8 mouse cellular contexts compared by ENCODE assay signal in genomic region chr4:129189542-129190519, GRCm38 (mm10). TPM values are rescaled to one million over a fixed set of nuclear protein-coding genes. Genes with fewer than 3 reads are reported as not detected.
DNase-seq lines count a peak whose midpoint lies in the region; ATAC-seq and TF ChIP-seq lines count a peak whose summit lies in the region.

S100pbp (minus strand) TSS chr4:129189727.
Yars (plus strand) TSS chr4:129189760.

- peak within 1 kb of the TSS; percentile 97 for H3K4me3 ChIP-seq in ES-Bruce4 (ENCODE audit: low read depth, low read length)
- H3K4me3 ChIP-seq in forebrain, embryonic 13.5 days, result peak within 1 kb of the TSS; percentile 80
- H3K4me3 ChIP-seq in liver, postnatal 0 days (ENCODE audit: low read depth, low read length), result peak within 1 kb of the TSS; percentile 96
- H3K4me3 ChIP-seq in neural tube, embryonic 14.5 days (ENCODE audit: low read depth, low read length), result peak within 1 kb of the TSS; percentile 65

- intact Hi-C loops in heart, postnatal 10 days (cut with DNase I), result loop anchor here (5.0 kb wide), 1 partner anchor 43 kb away; no protein-coding TSS in a partner anchor

- H3K27me3 ChIP-seq in ES-Bruce4 (ENCODE audit: control insufficient read depth, insufficient read depth, low read length, poor library complexity, severe bottlenecking), result no peaks in the 10 kb centered on the region
- H3K27me3 ChIP-seq in forebrain, embryonic 13.5 days, result no peaks in the 10 kb centered on the region
- no peaks in the 10 kb centered on the region for H3K27me3 ChIP-seq in liver, postnatal 0 days (ENCODE audit: insufficient read depth, low read length)
- H3K27me3 ChIP-seq in neural tube, embryonic 14.5 days (ENCODE audit: control insufficient read depth, insufficient read depth, low read length), result 0 out of 2 replicates have a peak, but pooled peaks cover 2% of the 10 kb centered on the region

- H3K9ac ChIP-seq in ES-Bruce4 (ENCODE audit: low read depth, poor library complexity, severe bottlenecking), result peak within 1 kb of the TSS; percentile 94
- H3K9ac ChIP-seq in forebrain, embryonic 13.5 days, result peak within 1 kb of the TSS; percentile 85
- peak within 1 kb of the TSS; percentile 89 for H3K9ac ChIP-seq in liver, postnatal 0 days (replicated peaks)
- H3K9ac ChIP-seq in neural tube, embryonic 14.5 days (replicated peaks; ENCODE audit: low read depth, low read length), result peak within 1 kb of the TSS; percentile 78

- under 1% methylated on average over 52 of the region's 58 CpGs for WGBS in forebrain, embryonic 13.5 days
- under 1% methylated on average over 58 of the region's 58 CpGs for WGBS in large intestine, adult 2 months
- under 1% methylated on average over 53 of the region's 58 CpGs for WGBS in liver, postnatal 0 days (ENCODE audit: insufficient replicate concordance)
- WGBS in neural tube, embryonic 14.5 days, result under 1% methylated on average over 57 of the region's 58 CpGs

- peak; percentile 83 for ATAC-seq in cerebellum, adult (ENCODE audit: insufficient number of reproducible peaks, low FRiP score, low TSS enrichment)
- peak; percentile 85 for ATAC-seq in forebrain, embryonic 13.5 days
- ATAC-seq in liver, postnatal 0 days, result peak; percentile 93
- peak; percentile 84 for ATAC-seq in neural tube, embryonic 14.5 days (ENCODE audit: low read depth)

- H3K27ac ChIP-seq in ES-Bruce4 (ENCODE audit: insufficient read depth, low read length), result peak within 1 kb of the TSS; percentile 64
- peak within 1 kb of the TSS; percentile 87 for H3K27ac ChIP-seq in forebrain, embryonic 13.5 days
- H3K27ac ChIP-seq in liver, postnatal 0 days (ENCODE audit: low read depth), result peak within 1 kb of the TSS; percentile 94
- H3K27ac ChIP-seq in neural tube, embryonic 14.5 days (ENCODE audit: low read depth, low read length), result peak within 1 kb of the TSS; percentile 90

- no peak for TF ChIP-seq POLR2A in ES-Bruce4 (IDR thresholded peaks at IDR 0.05; ENCODE audit: insufficient read depth, low read length)

- no peak for TF ChIP-seq CTCF in ES-Bruce4 (IDR thresholded peaks at IDR 0.05; ENCODE audit: low read depth, low read length)
- TF ChIP-seq CTCF in liver, postnatal 0 days (IDR thresholded peaks at IDR 0.05; ENCODE audit: low read depth), result peak; percentile 57

- peak within 1 kb of the TSS; percentile 92 for H3K4me2 ChIP-seq in forebrain, embryonic 13.5 days
- peak within 1 kb of the TSS; percentile 93 for H3K4me2 ChIP-seq in liver, postnatal 0 days (ENCODE audit: low read depth, low read length)
- H3K4me2 ChIP-seq in neural tube, embryonic 14.5 days (ENCODE audit: low read depth, low read length), result peak within 1 kb of the TSS; percentile 81

- H3K4me1 ChIP-seq in ES-Bruce4 (ENCODE audit: control insufficient read depth, insufficient read depth, low read length), result no peaks in the 10 kb centered on the region
- peaks cover 27% of the 10 kb centered on the region for H3K4me1 ChIP-seq in forebrain, embryonic 13.5 days
- H3K4me1 ChIP-seq in liver, postnatal 0 days (ENCODE audit: insufficient read depth), result peaks cover 36% of the 10 kb centered on the region
- H3K4me1 ChIP-seq in neural tube, embryonic 14.5 days (ENCODE audit: control insufficient read depth, insufficient read depth, low read length), result peaks cover 10% of the 10 kb centered on the region

- peaks cover 6% of the 10 kb centered on the region; the same call in 1 of the 2 replicates for H3K36me3 ChIP-seq in ES-Bruce4 (ENCODE audit: control insufficient read depth, insufficient read depth, low read length, poor library complexity, severe bottlenecking)
- H3K36me3 ChIP-seq in forebrain, embryonic 13.5 days (ENCODE audit: poor library complexity, severe bottlenecking), result peaks cover 15% of the 10 kb centered on the region
- H3K36me3 ChIP-seq in liver, postnatal 0 days (replicated peaks; ENCODE audit: insufficient read depth, low read length), result 0 out of 2 replicates have a peak, but pooled peaks cover 7% of the 10 kb centered on the region
- no peaks in the 10 kb centered on the region for H3K36me3 ChIP-seq in neural tube, embryonic 14.5 days (ENCODE audit: control insufficient read depth, insufficient read depth, low read length)

- DNase-seq in heart, postnatal 10 days, result peak; percentile 98 to 99
- DNase-seq in large intestine, adult 2 months (ENCODE audit: low read depth, low spot score), result peak; percentile 85
- DNase-seq in liver, postnatal 0 days, result peak; percentile 98
- DNase-seq in testis, postnatal 10 days (ENCODE audit: low spot score), result peak; percentile 99

- peak; percentile 80; the same call in 1 of the 2 replicates for TF ChIP-seq EP300 in ES-Bruce4 (IDR thresholded peaks at IDR 0.05; ENCODE audit: insufficient read depth, low read depth, low read length)
- TF ChIP-seq EP300 in liver, postnatal 0 days (IDR thresholded peaks at IDR 0.05; ENCODE audit: low read depth), result peak; percentile 72; the same call in 1 of the 2 replicates

- H3K9me3 ChIP-seq in ES-Bruce4 (replicated peaks; ENCODE audit: control insufficient read depth, insufficient read depth, low read length, poor library complexity, severe bottlenecking), result no peaks in the 10 kb centered on the region
- no peaks in the 10 kb centered on the region for H3K9me3 ChIP-seq in forebrain, embryonic 13.5 days (replicated peaks)
- no peaks in the 10 kb centered on the region for H3K9me3 ChIP-seq in liver, postnatal 0 days (ENCODE audit: low read length)
- H3K9me3 ChIP-seq in neural tube, embryonic 14.5 days (ENCODE audit: control insufficient read depth, low read length), result no peaks in the 10 kb centered on the region

RNA-seq across cellular contexts. Expression of gene S100pbp, which starts in this region (rescaled TPM):
- 80.0 and 83.5 TPM in 2 replicates for polyA plus RNA-seq in ES-Bruce4 (2011; ENCODE audit: insufficient read depth, insufficient read length, low read depth, missing spikeins)
- polyA plus RNA-seq in forebrain, embryonic 13.5 days (2015; fragmentation: Nextera tagmentation; extraction: Ambion mirVana), result 15.6 and 19.1 TPM in 2 replicates
- 10 to 100 TPM; 18.0 to 21.7 TPM for total RNA-seq in heart, postnatal 10 days (2021)
- 4.8 and 8.2 TPM in 2 replicates for polyA plus RNA-seq in large intestine, adult 2 months (2012; rRNA removed)
- polyA plus RNA-seq in liver, postnatal 0 days (2015; fragmentation: Nextera tagmentation; extraction: Ambion mirVana), result 3.5 and 3.6 TPM in 2 replicates
- polyA plus RNA-seq in neural tube, embryonic 14.5 days (2014; fragmentation: Nextera tagmentation; extraction: Ambion mirVana), result 18.3 and 19.8 TPM in 2 replicates

RNA-seq across cellular contexts. Expression of gene Yars, which starts in this region (rescaled TPM):
- polyA plus RNA-seq in ES-Bruce4 (2011; ENCODE audit: insufficient read depth, insufficient read length, low read depth, missing spikeins), result 90.6 and 99.8 TPM in 2 replicates
- polyA plus RNA-seq in forebrain, embryonic 13.5 days (2015; fragmentation: Nextera tagmentation; extraction: Ambion mirVana), result 100 and 106 TPM in 2 replicates
- total RNA-seq in heart, postnatal 10 days (2021), result 10 to 100 TPM; 38.8 to 39.2 TPM
- polyA plus RNA-seq in large intestine, adult 2 months (2012; rRNA removed), result 15.6 and 18.4 TPM in 2 replicates
- polyA plus RNA-seq in liver, postnatal 0 days (2015; fragmentation: Nextera tagmentation; extraction: Ambion mirVana), result 23.0 and 25.7 TPM in 2 replicates
- 130 and 134 TPM in 2 replicates for polyA plus RNA-seq in neural tube, embryonic 14.5 days (2014; fragmentation: Nextera tagmentation; extraction: Ambion mirVana)

Comparison
In these comparisons a context has a peak if more than half of its experiments do, and no peak if none do; other contexts are left out.
1. Peak in every context shown above with its lines: DNase-seq, ATAC-seq, H3K4me3 ChIP-seq and H3K27ac ChIP-seq.